Mouse (Mus musculus): ENCODE data around the gene Creb1. TPM values are rescaled to one million over a fixed set of nuclear protein-coding genes. Genes with fewer than 3 reads are reported as not detected.

The Creb1 gene
- polyA plus RNA-seq, 1 experiment from 2014 or later: 18.7 TPM

DNA sequence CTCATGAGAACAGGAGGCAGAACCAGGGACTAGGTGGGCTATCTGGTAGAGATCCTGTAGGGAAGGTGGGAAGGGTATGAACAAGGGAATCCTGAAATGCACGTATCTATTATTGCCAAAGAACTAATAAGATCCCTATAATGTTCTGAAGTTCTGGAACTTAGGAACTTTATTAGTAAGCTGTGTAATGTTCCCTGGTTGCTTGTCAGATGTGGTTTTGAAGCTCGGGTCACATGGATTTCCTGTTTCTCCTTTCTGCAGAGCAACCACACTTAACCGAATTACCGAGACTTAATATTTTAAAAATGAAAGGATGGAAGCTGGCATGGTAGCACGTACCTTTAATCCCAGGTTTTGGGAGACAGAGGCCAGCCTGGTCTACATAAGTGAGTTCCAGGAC, 70.9 kb downstream of the Creb1 start:
- H3K9me3 ChIP-seq: no peaks in the 10 kb centered on the region
- no peak for ATAC-seq (ENCODE audit: extremely low read depth, insufficient number of reproducible peaks, low FRiP score, low TSS enrichment)
- WGBS: 86% methylated on average over 5 of the region's 5 CpGs
- H3K4me3 ChIP-seq: no peak overlapping the region
- H3K27ac ChIP-seq (replicated peaks): no peak overlapping the region
- no peak overlapping the region for H3K9ac ChIP-seq
- H3K27me3 ChIP-seq (replicated peaks): no peaks in the 10 kb centered on the region
- peaks cover 12% of the 10 kb centered on the region for H3K4me1 ChIP-seq
- peaks cover 53% of the 10 kb centered on the region for H3K36me3 ChIP-seq
- no peak overlapping the region for H3K4me2 ChIP-seq

DNA sequence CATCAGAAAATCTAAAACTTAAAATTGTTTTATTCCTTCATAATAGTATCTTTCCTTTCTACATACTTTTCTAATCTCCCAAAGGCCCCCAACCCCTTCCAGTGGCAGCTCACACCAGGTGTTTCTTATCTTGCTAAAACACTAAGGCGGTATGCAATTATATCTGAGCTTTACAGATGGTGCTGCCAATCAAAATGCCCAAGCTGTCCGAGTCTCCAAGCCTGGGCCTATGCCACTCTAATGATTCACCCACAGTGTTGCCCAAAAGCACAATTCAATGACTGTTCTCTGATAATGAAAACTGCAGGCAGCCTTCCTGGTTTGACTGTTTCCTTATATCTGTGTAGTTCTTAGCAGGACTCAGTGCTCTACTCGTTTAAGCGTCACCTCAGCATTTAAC, 76.7 kb downstream of the Creb1 start:
- H3K4me2 ChIP-seq: no peak overlapping the region
- no peak for ATAC-seq (ENCODE audit: extremely low read depth, insufficient number of reproducible peaks, low FRiP score, low TSS enrichment)
- 60% methylated on average over 4 of the region's 4 CpGs for WGBS
- no peak overlapping the region for H3K9ac ChIP-seq
- peaks cover 15% of the 10 kb centered on the region for H3K4me1 ChIP-seq
- no peak overlapping the region for H3K27ac ChIP-seq (replicated peaks)
- H3K4me3 ChIP-seq: no peak overlapping the region
- no peaks in the 10 kb centered on the region for H3K9me3 ChIP-seq
- H3K36me3 ChIP-seq: peaks cover 69% of the 10 kb centered on the region
- H3K27me3 ChIP-seq (replicated peaks): no peaks in the 10 kb centered on the region

DNA sequence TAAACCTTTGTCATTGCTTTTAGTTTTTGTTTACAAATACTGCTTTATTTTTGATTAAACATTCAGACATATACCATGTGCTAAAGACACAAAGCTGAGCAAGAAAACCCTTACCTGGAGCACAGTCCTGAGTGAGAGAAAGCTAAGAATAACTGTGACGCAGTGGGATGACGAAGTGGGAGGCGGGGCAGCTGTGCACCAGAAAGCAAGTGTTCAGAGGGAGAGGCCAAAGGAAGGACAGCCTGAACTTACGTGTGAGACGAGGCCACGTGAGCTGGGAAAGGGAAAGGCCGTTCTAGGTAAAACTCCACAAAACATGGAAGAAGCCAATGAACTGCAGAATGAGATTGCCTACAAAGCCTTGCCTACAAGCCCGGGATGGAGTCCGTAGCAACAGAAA, 77.5 kb downstream of the Creb1 start:
- ATAC-seq (ENCODE audit: extremely low read depth, insufficient number of reproducible peaks, low FRiP score, low TSS enrichment): no peak
- Histone ChIP-seq H3K9me3 (no peaks in the 10 kb centered on the region), H3K4me3 (no peak overlapping the region), H3K27ac (replicated peaks) (no peak overlapping the region), H3K9ac (no peak overlapping the region), H3K4me2 (no peak overlapping the region), H3K27me3 (replicated peaks) (no peaks in the 10 kb centered on the region), H3K36me3 (peaks cover 68% of the 10 kb centered on the region), H3K4me1 (peaks cover 15% of the 10 kb centered on the region)
- 69% methylated on average over 9 of the region's 9 CpGs for WGBS

DNA sequence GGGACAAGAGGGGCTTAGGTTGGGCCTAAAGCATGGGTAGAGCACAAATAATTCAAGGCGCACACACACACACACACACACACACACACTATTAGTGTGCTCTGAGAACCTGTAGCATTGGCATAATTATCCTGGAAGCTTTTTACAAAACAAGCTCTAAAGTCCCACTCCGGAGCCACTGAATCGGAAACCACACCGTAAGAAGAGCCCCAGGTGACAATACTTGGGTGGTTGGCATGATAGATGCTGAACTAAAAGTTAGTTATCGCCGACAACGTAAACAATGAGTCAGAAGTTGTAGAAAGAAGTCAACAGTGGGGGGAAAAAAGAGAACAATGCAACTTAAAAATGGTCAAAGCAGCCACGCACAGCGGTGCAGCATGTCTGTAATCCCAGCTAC, 81.9 kb downstream of the Creb1 start:
- no peak overlapping the region for H3K27ac ChIP-seq (replicated peaks)
- H3K9me3 ChIP-seq: no peaks in the 10 kb centered on the region
- H3K4me3 ChIP-seq: no peak overlapping the region
- H3K4me1 ChIP-seq: peaks cover 35% of the 10 kb centered on the region
- no peak overlapping the region for H3K9ac ChIP-seq
- no peak for ATAC-seq (ENCODE audit: extremely low read depth, insufficient number of reproducible peaks, low FRiP score, low TSS enrichment)
- peaks cover 40% of the 10 kb centered on the region for H3K36me3 ChIP-seq
- 85% methylated on average over 9 of the region's 9 CpGs for WGBS
- no peaks in the 10 kb centered on the region for H3K27me3 ChIP-seq (replicated peaks)
- no peak overlapping the region for H3K4me2 ChIP-seq

DNA sequence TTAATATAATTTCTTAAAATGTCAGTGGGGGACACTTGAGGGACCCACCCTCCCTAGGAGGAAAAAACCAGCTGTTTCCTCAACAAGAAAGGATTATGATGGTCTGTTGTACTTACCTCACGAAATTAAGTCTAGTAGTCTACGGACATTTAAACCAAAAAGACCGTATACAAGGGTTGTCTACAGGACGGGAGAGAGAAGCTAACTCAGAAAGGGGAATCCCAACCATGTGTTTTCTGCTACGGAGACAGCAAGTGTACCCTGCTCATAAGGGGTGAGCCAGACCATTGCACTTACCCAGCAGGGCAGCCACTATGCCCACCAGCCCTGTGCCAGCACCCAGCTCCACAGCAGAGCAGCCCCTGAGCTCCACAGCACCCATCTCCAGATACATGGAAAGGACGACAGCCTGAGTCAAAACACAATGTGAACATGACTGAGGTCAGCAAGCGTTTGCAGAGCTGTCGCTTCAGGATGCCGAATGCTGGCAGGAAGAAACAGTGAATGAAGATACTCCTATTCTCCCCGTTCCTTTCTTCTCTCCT, 82.4 kb downstream of the Creb1 start:
- Histone ChIP-seq H3K36me3 (peaks cover 35% of the 10 kb centered on the region), H3K9ac (no peak overlapping the region), H3K9me3 (no peaks in the 10 kb centered on the region), H3K4me3 (no peak overlapping the region), H3K4me2 (peak overlapping the region; percentile 86; the same call in 1 of the 2 replicates), H3K27me3 (replicated peaks) (no peaks in the 10 kb centered on the region), H3K27ac (replicated peaks) (peak overlapping the region; percentile 15; the same call in 1 of the 2 replicates), H3K4me1 (peaks cover 29% of the 10 kb centered on the region)
- no peak for ATAC-seq (ENCODE audit: extremely low read depth, insufficient number of reproducible peaks, low FRiP score, low TSS enrichment)
- 77% methylated on average over 10 of the region's 10 CpGs for WGBS

DNA sequence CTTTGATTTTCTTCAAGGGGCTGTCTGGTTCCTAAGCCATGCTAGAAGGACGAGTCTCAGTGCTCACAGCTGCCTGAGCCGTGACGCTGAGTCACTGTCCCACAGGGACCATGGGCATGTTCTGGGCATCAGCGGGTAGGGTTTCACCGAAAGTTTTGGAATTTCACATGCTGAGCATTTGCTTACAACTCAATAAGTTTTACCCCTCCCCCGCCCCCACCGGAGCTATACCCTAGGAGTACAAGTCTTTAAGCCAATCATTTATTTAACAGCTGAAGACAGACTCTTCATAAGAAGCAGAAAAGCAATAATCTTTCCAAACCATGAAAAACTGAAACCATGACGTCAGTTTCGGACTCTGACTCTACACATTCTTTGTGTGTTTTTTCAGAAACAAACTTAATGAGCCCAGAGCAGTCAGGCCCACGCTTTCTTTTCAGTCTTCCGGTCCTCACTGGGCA, 83.1 kb downstream of the Creb1 start:
- H3K36me3 ChIP-seq: peaks cover 28% of the 10 kb centered on the region
- WGBS: 84% methylated on average over 11 of the region's 11 CpGs
- no peak overlapping the region for H3K9ac ChIP-seq
- H3K9me3 ChIP-seq: no peaks in the 10 kb centered on the region
- H3K4me3 ChIP-seq: peak overlapping the region; percentile 88; the same call in 1 of the 2 replicates
- peak overlapping the region; percentile 15; the same call in 1 of the 2 replicates for H3K27ac ChIP-seq (replicated peaks)
- peaks cover 23% of the 10 kb centered on the region for H3K4me1 ChIP-seq
- no peaks in the 10 kb centered on the region for H3K27me3 ChIP-seq (replicated peaks)
- ATAC-seq (ENCODE audit: extremely low read depth, insufficient number of reproducible peaks, low FRiP score, low TSS enrichment): no peak
- peak overlapping the region; percentile 86 for H3K4me2 ChIP-seq

DNA sequence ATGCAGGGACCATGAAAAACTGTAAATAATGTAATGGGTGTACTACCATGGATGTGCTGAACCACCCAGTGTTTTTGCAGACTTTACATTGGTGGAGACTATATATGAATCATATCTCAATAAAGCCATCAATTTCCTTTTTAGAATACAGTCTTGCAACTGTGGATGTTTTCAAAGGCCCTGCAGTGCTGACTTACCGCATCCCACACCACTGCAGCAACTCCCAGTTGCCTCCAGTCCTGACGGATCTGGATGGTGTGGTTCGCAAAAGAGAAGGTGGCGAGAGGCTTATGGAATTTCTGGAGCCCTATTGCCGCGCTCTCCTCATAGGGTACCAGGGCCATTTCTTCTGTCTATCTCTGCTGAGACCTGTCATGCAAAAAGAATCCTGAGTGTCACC, 83.6 kb downstream of the Creb1 start:
- H3K36me3 ChIP-seq: peaks cover 26% of the 10 kb centered on the region
- H3K27me3 ChIP-seq (replicated peaks): no peaks in the 10 kb centered on the region
- H3K4me1 ChIP-seq: peaks cover 23% of the 10 kb centered on the region
- peak overlapping the region; percentile 88 for H3K4me3 ChIP-seq
- WGBS: 58% methylated on average over 6 of the region's 6 CpGs
- peak overlapping the region; percentile 86 for H3K4me2 ChIP-seq
- peak overlapping the region; percentile 96 for H3K9ac ChIP-seq
- no peak overlapping the region; the same call in 1 of the 2 replicates for H3K27ac ChIP-seq (replicated peaks)
- no peaks in the 10 kb centered on the region for H3K9me3 ChIP-seq
- ATAC-seq (ENCODE audit: extremely low read depth, insufficient number of reproducible peaks, low FRiP score, low TSS enrichment): no peak

DNA sequence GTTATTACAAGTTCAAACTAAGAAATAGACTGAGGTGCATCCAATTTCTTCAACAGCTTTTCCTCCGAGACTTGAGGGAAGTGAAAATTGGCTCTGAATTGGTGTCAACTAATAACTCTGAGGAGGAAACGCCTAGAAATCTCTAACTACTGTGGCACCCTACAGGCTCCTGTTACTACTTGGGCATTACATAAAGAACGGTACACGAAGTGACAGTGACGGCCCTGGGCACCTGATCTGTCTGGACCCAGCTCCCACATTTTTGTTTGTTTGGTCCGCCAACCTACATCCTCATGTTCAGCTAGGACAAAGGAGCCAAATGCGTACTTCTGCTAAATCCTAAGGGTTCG, 84.1 kb downstream of the Creb1 start:
- no peaks in the 10 kb centered on the region for H3K27me3 ChIP-seq (replicated peaks)
- peak overlapping the region; percentile 86 for H3K4me2 ChIP-seq
- peak overlapping the region; percentile 98 for H3K27ac ChIP-seq (replicated peaks)
- peaks cover 22% of the 10 kb centered on the region for H3K36me3 ChIP-seq
- H3K9me3 ChIP-seq: no peaks in the 10 kb centered on the region
- peak overlapping the region; percentile 88 for H3K4me3 ChIP-seq
- H3K4me1 ChIP-seq: peaks cover 23% of the 10 kb centered on the region
- no peak for ATAC-seq (ENCODE audit: extremely low read depth, insufficient number of reproducible peaks, low FRiP score, low TSS enrichment)
- WGBS: 6% methylated on average over 8 of the region's 8 CpGs
- peak overlapping the region; percentile 96 for H3K9ac ChIP-seq

DNA sequence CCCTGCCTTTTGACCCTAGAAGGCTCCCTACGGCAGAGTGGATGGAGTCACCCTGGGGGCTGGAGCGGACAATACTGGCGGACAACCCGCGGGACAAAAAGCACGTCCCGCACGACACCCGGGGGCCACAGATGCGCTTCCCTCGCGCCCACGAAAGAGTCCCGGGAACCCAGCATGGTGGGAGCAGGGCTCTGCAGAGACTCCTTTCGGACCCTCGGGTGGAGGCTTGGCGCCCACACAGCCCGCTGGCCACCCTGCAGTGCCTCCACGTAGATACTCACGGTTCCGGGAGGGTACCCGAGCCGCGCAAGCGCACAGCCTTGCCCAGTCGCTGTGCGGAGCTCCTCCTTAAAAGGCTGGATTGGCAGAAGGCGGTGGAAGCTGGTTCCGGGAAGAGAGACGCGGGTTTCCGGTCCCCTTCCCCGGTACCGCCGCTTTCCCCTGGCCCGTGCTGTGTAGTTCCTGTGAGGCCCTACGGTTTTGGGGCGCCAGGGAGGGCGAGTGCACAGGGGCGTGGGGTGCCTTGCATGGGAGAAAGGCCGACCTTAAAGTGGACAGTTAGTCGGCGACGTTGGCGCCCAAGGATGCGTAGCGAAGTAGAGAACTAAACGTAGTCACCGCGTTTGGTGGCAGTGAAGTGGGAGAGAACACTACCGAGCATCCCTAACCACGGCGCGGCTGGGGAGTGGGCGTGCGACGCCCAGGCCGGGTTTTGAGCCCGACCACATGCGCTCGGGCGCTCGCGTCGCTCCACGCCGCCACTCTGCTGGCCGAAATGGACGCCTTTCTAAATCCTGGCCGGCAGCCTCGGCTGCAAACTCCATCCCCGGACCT, 84.7 kb downstream of the Creb1 start, which contains the start of gene Mettl21a:
Gene Mettl21a, minus strand, starts transcription at position 362 of the 834 bp plus-strand sequence.
- ATAC-seq (ENCODE audit: extremely low read depth, insufficient number of reproducible peaks, low FRiP score, low TSS enrichment): peak; percentile 83
- peak within 1 kb of the TSS; percentile 88 for H3K4me3 ChIP-seq
- H3K36me3 ChIP-seq: peaks cover 21% of the 10 kb centered on the region
- H3K9ac ChIP-seq: peak within 1 kb of the TSS; percentile 96
- no peaks in the 10 kb centered on the region for H3K9me3 ChIP-seq
- peaks cover 23% of the 10 kb centered on the region for H3K4me1 ChIP-seq
- H3K27ac ChIP-seq (replicated peaks): peak within 1 kb of the TSS; percentile 98
- under 1% methylated on average over 72 of the region's 72 CpGs for WGBS
- peak within 1 kb of the TSS; percentile 86 for H3K4me2 ChIP-seq
- H3K27me3 ChIP-seq (replicated peaks): no peaks in the 10 kb centered on the region

DNA sequence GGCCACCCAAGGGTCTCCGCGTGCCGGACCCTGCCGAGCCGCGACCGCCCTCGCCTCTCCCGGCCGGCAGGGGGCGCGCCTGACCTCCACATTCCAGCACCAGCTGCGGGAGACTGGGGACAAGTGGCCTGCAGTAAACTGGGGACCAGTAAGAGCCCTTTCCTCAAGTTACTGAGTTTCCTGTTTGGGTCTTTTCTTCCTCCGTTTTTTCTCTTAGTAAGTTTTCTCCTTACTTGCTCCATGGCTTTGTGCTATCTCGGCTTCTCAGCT, 85.2 kb downstream of the Creb1 start:
- WGBS: 0% methylated on average over 15 of the region's 15 CpGs
- peak overlapping the region; percentile 86 for H3K4me2 ChIP-seq

DNA sequence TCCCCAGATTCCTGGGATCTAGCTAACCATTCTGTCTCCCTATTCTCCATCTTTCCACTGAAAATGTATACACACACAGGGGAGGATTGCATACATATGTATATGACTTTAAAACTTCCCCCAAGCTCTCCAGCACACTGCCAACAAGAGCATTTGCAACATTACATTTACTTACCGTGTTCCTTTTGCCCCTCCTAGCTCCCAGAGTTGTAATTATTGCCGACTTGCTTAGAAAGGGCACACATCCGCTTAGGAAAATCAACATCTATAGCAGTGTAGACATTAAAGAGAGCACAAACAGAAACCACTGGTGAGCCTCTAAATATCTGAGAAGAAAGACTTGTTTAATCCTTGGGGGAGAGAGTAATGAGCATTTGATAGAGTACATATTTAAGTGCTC, 85.8 kb downstream of the Creb1 start:
- H3K4me1 ChIP-seq: peaks cover 27% of the 10 kb centered on the region
- 56% methylated on average over 3 of the region's 3 CpGs for WGBS
- H3K27me3 ChIP-seq (replicated peaks): no peaks in the 10 kb centered on the region
- ATAC-seq (ENCODE audit: extremely low read depth, insufficient number of reproducible peaks, low FRiP score, low TSS enrichment): no peak
- peak overlapping the region; percentile 86 for H3K4me2 ChIP-seq
- H3K36me3 ChIP-seq: peaks cover 14% of the 10 kb centered on the region
- no peaks in the 10 kb centered on the region for H3K9me3 ChIP-seq
- peak overlapping the region; percentile 96 for H3K9ac ChIP-seq
- peak overlapping the region; percentile 98; the same call in 1 of the 2 replicates for H3K27ac ChIP-seq (replicated peaks)
- H3K4me3 ChIP-seq: peak overlapping the region; percentile 88

More for the DNA sequence above, 85.2 kb downstream of the Creb1 start:
- Histone ChIP-seq H3K9me3 (no peaks in the 10 kb centered on the region), H3K27me3 (replicated peaks) (no peaks in the 10 kb centered on the region), H3K4me1 (peaks cover 23% of the 10 kb centered on the region), H3K9ac (peak overlapping the region; percentile 96), H3K27ac (replicated peaks) (peak overlapping the region; percentile 98), H3K4me3 (peak overlapping the region; percentile 88), H3K36me3 (peaks cover 16% of the 10 kb centered on the region)
- peak; percentile 73 for ATAC-seq (ENCODE audit: extremely low read depth, insufficient number of reproducible peaks, low FRiP score, low TSS enrichment)
